Mouse (Mus musculus) right cerebral cortex, postnatal 36 days (tissue): ENCODE measurements around the gene Bsg.
"Not testable (repeated sequence)": the region's sequence is repeated elsewhere in the genome, so short reads cannot be mapped to it uniquely, and the experiment has no call there.

Experiments used
- DNase-seq, 2 experiments: peaks; one replicate each; pipeline ENCODE4 v3.0.0; 2022; ENCODE audit warnings: low spot score in 2 of 2, mixed read lengths in 1 of 2

The Bsg gene

GRCm38 (mm10) chr10:79682551-79682915 is 21.8 kb upstream of the Bsg start:
- no peak for DNase-seq

- DNase-seq, result no peak
Observed at GRCm38 (mm10) chr10:79682916-79683582, 21.2 kb upstream of the Bsg start.

- DNase-seq, result no peak
Observed at GRCm38 (mm10) chr10:79683726-79684640, 20.3 kb upstream of the Bsg start.

- no peak for DNase-seq
Observed at GRCm38 (mm10) chr10:79684770-79685600, 19.3 kb upstream of the Bsg start.

DNA sequence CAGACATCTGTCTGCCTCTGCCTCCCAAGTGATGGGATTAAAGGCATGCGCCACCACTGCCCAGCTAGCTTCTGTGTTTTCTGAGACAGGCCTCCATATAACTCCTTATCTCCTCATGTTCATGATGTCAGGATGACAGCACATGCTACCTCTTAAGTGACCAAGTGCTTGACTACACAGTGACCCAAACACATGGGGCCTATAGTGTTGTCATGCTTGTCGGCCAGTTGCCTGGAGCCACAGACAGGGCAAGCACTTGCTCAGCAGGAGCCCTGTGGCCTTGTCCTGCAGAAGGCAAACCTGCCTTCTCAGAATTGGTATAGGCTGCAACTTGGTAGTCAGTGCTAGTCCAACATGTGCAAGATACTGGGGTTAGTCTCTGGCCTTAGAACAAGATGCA is 18.1 kb upstream of the Bsg start:
- DNase-seq, result no peak

- no peak for DNase-seq
Observed at GRCm38 (mm10) chr10:79686691-79687090, 17.6 kb upstream of the Bsg start.

- DNase-seq, result no peak
Observed at GRCm38 (mm10) chr10:79687513-79687912, 16.8 kb upstream of the Bsg start.

DNA sequence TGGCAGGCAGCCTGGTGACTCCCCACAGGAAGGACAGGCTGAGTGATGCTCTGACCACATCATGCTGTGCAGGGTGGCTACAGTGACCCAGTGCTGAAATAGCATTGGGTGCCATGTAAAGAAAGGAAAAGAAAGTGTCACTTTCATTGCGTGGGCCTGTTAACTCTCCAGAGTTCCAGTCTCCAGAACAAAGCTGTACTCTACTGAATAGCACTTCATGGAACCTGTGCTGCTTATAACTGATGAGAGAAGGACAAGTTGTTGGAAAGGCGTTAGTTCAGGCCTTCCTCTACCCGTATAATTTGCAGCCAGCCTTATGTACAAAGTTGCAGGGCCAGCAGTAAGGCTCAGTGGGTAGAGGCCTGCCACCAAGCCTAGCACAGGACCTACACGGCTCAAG is 15.6 kb upstream of the Bsg start, which contains the start of gene Gzmm:
Gene Gzmm (plus strand): TSS at position 301 of the 400 bp plus-strand sequence.
- no peak for DNase-seq

- no peak for DNase-seq
Observed at GRCm38 (mm10) chr10:79689178-79689577, 15.1 kb upstream of the Bsg start.

GRCm38 (mm10) chr10:79691986-79692548 is 12.2 kb upstream of the Bsg start:
- no peak for DNase-seq

GRCm38 (mm10) chr10:79693580-79694378 is 10.5 kb upstream of the Bsg start:
- no peak for DNase-seq

DNA sequence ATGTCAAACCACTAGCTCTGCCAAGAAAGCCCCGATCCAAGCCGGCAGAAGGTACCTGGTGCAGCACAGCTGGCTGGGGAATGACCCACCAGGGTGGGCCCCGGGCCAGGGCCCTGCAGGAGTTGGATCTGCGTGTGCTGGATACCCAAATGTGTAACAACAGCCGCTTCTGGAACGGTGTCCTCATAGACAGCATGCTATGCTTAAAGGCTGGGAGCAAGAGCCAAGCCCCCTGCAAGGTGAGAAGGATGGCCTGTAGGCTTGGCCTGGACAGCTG is 10.0 kb upstream of the Bsg start:
- DNase-seq, result no peak

GRCm38 (mm10) chr10:79695231-79696128 is 8.8 kb upstream of the Bsg start:
- DNase-seq, result no peak

- DNase-seq, result no peak
Observed at GRCm38 (mm10) chr10:79696129-79696651, 8.1 kb upstream of the Bsg start.

- no peak for DNase-seq
Observed at GRCm38 (mm10) chr10:79697916-79698315, 6.4 kb upstream of the Bsg start.

DNA sequence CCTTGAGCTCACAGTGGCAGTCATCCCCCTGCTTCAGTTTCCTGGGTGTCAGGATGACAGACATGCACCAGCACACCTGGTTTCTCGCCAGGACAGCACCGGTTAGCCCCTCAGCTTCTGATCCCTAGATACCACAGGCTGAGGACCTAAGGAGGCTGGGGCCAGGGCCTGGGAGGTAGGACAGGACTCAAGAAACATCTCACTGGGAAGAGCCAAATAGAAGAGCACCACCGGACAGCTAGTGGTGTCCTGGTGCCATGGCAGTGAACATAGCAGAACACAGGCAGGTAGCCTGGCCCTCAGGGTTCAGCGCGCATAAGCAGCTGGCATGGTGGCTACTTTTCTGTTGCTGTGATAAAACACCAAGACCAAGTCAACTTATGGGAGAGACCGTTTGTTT is 5.8 kb upstream of the Bsg start:
- DNase-seq, result no peak

DNA sequence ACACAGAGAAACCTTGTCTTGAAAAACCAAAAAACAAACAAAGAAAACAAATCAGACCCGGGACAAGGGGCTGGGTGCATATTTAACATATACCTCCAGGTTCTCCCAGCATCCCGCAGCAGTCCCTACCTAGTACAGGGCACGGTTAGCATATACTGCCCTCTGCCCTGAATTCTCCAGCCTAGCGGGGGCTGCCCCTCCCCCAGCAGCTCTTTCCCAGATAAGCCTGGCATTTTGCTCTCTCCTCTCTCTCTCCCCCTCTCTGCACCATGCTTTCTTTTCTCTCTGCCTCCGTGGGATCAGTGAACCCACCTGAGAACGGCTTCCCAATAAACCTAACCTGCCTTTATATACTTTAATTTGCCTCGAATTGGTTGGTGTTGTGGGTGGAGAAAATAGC is 3.6 kb upstream of the Bsg start:
- no peak for DNase-seq

DNA sequence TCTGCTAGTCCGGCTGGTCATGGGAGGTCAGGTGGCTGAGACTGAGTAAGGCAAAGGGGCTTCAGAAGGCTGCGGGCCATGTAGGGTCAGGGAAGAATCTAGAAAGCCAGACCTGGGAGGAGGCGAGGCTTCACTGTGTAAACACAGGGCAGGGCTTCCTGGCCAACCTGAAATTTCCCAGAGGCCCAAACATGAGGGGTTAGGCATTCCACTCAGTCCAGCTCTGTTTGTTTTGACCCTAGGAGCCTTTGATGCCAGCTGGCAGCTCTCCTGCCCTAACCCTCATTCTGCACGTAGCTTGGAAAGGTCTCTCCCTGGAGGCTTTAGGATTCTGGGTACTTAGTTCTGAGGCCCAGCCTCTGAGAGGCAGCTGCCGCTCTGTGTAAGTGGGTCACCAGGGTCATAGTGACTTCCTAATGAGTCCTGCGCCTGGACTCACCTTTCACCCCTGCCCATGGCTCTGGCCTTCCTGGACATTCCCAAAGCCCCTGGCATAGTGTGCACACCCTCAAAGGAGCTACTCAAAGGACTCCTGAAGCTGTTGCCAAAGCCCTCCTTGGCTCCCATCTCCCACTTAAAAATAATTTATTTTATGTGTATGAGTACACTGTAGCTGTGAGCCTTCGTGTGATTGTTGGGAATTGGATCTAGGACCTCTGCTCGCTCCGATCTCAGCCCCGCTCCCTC is 2.7 kb upstream of the Bsg start:
- DNase-seq, result no peak

DNA sequence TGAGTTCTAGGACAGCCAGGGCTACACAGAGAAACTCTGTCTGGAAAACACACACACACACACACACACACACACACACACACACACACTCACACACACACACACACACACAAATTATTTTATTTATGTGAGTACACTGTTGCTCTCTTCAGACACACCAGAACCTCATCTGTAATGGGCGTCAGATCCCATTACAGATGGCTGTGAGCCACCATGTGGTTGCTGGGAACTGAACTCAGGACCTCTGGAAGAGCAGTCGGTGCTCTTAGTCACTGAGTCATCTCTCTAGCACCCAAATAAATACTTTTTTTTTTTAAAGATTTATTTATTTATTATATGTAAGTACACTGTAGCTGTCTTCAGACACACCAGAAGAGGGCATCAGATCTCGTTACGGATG is 1.3 kb upstream of the Bsg start:
- not testable (repeated sequence) for DNase-seq
